Mouse (Mus musculus): ENCODE results near the gene Ctla2b.
"Not testable (repeated sequence)": the region's sequence is repeated elsewhere in the genome, so short reads cannot be mapped to it uniquely, and the experiment has no call there.

The Ctla2b gene

GRCm38 (mm10) chr13:60897328-60897727 is at the start of gene Ctla2b:
Gene Ctla2b (minus strand): TSS chr13:60897447.
- no peak for DNase-seq (ENCODE audit: low spot score)

- not testable (repeated sequence) for DNase-seq (ENCODE audit: low spot score)
Measured at GRCm38 (mm10) chr13:60941884-60942283, 44.6 kb upstream of the Ctla2b start, which contains the start of gene Tpbpa. Gene Tpbpa (minus strand): TSS chr13:60941984.

GRCm38 (mm10) chr13:60936500-60936901 is 39.3 kb upstream of the Ctla2b start, which contains the start of the genes Gm49391 and Ctla2a:
Gene Gm49391 (minus strand): TSS chr13:60936571.
Gene Ctla2a (minus strand): TSS chr13:60936625.
- no peak for DNase-seq (ENCODE audit: low spot score)

- not testable (repeated sequence) for DNase-seq (ENCODE audit: low spot score)
Measured at GRCm38 (mm10) chr13:60935490-60935889, 38.2 kb upstream of the Ctla2b start, which contains the start of gene Gm49393. Gene Gm49393 (minus strand): TSS chr13:60935590.

- not testable (repeated sequence) for DNase-seq (ENCODE audit: low spot score)
Measured at GRCm38 (mm10) chr13:60904780-60905179, 7.5 kb upstream of the Ctla2b start, which contains the start of gene Tpbpb. Gene Tpbpb (minus strand): TSS chr13:60904880.

- DNase-seq (ENCODE audit: low spot score): not testable (repeated sequence)
Measured at GRCm38 (mm10) chr13:60896794-60897193, 453 bp downstream of the Ctla2b start, which contains the start of gene Gm49392. Gene Gm49392 (minus strand): TSS chr13:60896894.

- DNase-seq (ENCODE audit: low spot score): no peak
Measured at GRCm38 (mm10) chr13:60895406-60896160, 1.7 kb downstream of the Ctla2b start.

- DNase-seq (ENCODE audit: low spot score): no peak
Measured at GRCm38 (mm10) chr13:60892301-60892700, 4.9 kb downstream of the Ctla2b start.

- DNase-seq (ENCODE audit: low spot score): no peak
Measured at GRCm38 (mm10) chr13:60864281-60864680, 33.0 kb downstream of the Ctla2b start, which contains the start of gene 4930486L24Rik. Gene 4930486L24Rik (minus strand): TSS chr13:60864475.

GRCm38 (mm10) chr13:60848241-60849120 is 48.8 kb downstream of the Ctla2b start:
- no peak for DNase-seq (ENCODE audit: low spot score)

All from urinary bladder, postnatal 10 days (tissue).